Mouse (Mus musculus): Measurements from ENCODE around the gene Rpl23a. TPM values are rescaled to one million over a fixed set of nuclear protein-coding genes. Genes with fewer than 3 reads are reported as not detected.

Gene Rpl23a
- 151 and 1,521 TPM in 2 replicates for polyA plus RNA-seq (2012; ENCODE audit: insufficient read depth, low replicate concordance)

DNA sequence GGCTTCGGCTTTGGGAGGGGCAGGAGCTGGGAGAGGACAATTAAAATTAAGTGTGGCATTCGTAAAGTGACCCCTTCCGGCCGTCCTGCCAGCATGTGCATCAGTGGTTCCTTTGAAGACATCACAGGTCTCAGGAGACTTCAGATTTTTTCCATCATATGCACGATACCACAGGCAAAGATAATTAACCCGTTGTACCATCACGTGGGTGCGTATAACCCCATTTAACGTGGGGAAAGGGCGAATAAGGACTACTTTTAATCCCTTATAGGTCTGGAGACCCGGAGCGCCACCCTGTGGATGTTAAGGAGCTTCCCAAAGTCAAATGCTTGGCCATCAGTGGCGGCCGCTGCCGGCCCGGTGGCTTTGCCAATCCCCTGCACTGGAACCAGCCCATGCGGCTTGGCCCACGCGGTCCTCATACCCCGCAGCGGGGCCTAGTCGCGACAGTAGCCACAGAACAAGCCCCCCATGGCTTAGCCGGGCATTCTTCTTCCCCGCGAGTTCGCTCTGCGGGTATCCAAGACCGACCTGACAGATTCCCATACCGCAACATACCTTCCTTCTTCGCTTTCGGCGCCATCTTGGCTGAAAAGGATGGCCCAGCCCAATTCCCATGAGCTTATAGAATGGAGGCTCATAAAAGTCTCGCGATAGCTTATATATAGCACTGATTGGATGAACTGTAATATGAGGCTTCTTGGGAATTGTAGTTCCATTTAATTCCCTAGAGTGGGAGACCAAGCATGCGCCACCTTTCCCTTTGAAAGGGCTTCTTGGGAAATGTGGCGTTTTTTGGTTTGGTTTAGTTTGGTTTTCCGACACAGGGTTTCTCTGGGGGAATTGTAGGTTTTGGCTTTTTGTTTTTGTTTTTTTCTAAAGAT lies at the start of gene Rpl23a:
Rpl23a (minus strand) TSS at position 624 of the 884 bp plus-strand sequence.
- peaks cover 33% of the 10 kb centered on the region for H3K36me3 ChIP-seq (replicated peaks; ENCODE audit: low read length)
- peaks cover 17% of the 10 kb centered on the region for H3K27me3 ChIP-seq (replicated peaks)
- peak within 1 kb of the TSS; percentile 96 for H3K4me3 ChIP-seq (replicated peaks)
- H3K9me3 ChIP-seq: no peaks in the 10 kb centered on the region
- peaks cover 51% of the 10 kb centered on the region for H3K4me1 ChIP-seq
- TF ChIP-seq FLI1 (IDR thresholded peaks at IDR 0.05; ENCODE audit: low read length) (no peak), GATA1 (IDR thresholded peaks at IDR 0.05; ENCODE audit: borderline replicate concordance, low read length) (no peak)

DNA sequence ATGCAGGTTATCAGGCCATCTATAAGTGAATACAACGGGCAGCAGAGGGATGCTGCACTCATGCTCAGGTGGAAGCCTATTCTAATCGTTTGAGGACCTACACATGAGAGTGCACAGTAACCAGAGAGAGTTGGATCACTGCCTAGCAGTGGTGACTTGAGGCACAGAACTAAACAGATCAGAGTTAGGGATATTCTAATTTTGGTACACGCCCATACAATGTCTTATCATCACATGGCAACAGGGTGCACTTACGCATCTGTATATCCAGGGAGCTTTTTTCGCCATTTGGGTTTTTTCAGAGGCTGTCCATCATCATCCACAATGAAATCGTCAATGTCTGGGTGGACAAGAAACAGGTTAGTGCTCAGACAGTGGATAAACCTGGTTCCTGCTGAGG lies 48.1 kb upstream of the Rpl23a start:
- Histone ChIP-seq H3K27me3 (replicated peaks) (no peaks in the 10 kb centered on the region), H3K4me1 (peaks cover 5% of the 10 kb centered on the region; the same call in 1 of the 2 replicates), H3K9me3 (no peaks in the 10 kb centered on the region), H3K4me3 (replicated peaks) (no peak overlapping the region), H3K36me3 (replicated peaks; ENCODE audit: low read length) (peaks cover 94% of the 10 kb centered on the region)
- TF ChIP-seq FLI1 (IDR thresholded peaks at IDR 0.05; ENCODE audit: low read length): no peak
- TF ChIP-seq GATA1 (IDR thresholded peaks at IDR 0.05; ENCODE audit: borderline replicate concordance, low read length): no peak

DNA sequence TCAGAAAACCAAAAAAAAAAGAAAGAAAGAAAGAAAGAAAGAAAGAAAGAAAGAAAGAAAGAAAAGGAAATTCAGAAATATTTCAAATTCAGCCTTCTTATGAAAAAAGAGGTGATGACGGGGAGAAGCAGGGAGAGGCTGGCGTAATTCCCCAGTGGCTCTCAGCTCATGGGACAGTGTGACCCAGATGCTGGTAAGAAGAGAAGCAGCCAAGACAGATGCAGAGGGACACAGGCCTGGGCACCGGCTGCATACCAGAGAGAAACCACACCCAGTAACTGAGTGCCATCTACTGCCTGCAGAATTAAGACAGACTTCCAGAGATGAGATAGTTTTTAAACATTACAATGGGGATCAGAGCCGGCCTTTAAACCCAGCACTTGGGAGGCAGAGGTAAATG lies 40.2 kb upstream of the Rpl23a start:
- Histone ChIP-seq H3K9me3 (no peaks in the 10 kb centered on the region), H3K36me3 (replicated peaks; ENCODE audit: low read length) (peaks cover 99% of the 10 kb centered on the region), H3K27me3 (replicated peaks) (no peaks in the 10 kb centered on the region), H3K4me1 (no peaks in the 10 kb centered on the region), H3K4me3 (replicated peaks) (no peak overlapping the region)
- TF ChIP-seq GATA1 (IDR thresholded peaks at IDR 0.05; ENCODE audit: borderline replicate concordance, low read length): no peak
- no peak for TF ChIP-seq FLI1 (IDR thresholded peaks at IDR 0.05; ENCODE audit: low read length)

DNA sequence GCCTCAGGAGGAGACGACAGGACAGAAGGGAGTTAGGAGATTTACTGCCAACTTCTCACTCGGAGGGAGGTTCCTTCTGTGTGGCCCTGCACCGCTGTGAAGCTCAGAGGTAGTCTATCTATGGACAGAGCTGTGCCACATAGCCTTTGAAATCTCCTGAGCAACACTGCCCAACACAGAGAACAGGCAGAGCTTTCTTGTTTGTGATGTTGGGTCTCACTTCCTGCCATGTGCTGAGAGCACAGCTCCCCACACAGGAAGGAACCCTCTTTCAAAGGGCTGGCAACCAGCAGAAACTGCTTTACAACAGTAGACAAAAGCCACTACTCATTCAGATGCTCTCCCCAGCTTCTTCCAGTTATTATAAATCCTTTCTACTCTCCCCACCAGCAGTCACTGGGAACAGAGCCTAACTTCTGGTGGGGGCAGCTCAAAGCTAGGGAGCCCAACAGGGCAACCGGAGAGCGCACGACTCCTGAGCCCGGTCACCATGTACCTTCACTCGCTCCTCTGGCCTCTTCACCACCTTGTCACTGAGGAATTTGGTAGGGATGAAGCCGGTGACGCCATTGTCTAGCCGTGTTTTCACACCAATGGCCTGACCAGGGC lies 32.4 kb upstream of the Rpl23a start:
- Histone ChIP-seq H3K4me1 (peaks cover 16% of the 10 kb centered on the region), H3K4me3 (replicated peaks) (no peak overlapping the region), H3K9me3 (no peaks in the 10 kb centered on the region), H3K36me3 (replicated peaks; ENCODE audit: low read length) (peaks cover 100% of the 10 kb centered on the region), H3K27me3 (replicated peaks) (no peaks in the 10 kb centered on the region)
- TF ChIP-seq GATA1 (IDR thresholded peaks at IDR 0.05; ENCODE audit: borderline replicate concordance, low read length) (no peak), FLI1 (IDR thresholded peaks at IDR 0.05; ENCODE audit: low read length) (no peak)

DNA sequence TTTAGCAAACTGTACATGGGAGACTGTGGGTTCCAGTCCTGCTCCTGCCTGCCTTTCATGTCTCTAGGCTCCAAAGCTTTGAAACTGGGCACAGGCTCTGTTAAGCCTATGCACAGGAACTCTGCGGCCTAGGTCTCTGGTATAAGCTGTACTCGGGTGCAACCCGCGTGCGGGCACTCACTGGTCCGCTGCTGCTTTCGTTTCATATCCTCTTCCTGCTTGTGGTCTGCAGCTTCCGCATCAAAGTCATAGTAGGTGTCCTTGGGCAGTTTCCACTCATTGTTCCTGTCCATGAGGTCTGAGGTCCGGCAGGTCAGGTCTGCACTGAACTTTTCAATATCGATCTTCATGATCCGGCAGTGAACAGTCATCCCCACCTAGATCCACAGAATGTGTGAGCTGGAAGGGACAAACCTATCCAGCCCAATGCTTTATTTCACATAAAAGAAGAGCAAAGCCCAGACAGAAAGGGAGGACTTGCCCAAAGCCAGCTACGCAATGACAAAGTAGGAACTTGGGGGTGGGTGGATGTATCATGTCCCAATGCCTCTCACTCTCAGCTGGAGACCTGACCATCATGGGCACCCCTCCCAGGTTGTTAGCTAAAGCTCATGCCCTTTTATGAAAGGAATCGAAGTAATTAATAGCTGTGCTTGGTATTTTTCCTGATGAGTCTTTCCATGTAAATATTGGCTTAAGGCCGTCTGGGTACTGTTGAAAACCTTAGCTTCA lies 29.9 kb upstream of the Rpl23a start:
- peak overlapping the region; percentile 11 for H3K4me3 ChIP-seq (replicated peaks)
- no peak for TF ChIP-seq FLI1 (IDR thresholded peaks at IDR 0.05; ENCODE audit: low read length)
- no peak for TF ChIP-seq GATA1 (IDR thresholded peaks at IDR 0.05; ENCODE audit: borderline replicate concordance, low read length)
- no peaks in the 10 kb centered on the region for H3K27me3 ChIP-seq (replicated peaks)

DNA sequence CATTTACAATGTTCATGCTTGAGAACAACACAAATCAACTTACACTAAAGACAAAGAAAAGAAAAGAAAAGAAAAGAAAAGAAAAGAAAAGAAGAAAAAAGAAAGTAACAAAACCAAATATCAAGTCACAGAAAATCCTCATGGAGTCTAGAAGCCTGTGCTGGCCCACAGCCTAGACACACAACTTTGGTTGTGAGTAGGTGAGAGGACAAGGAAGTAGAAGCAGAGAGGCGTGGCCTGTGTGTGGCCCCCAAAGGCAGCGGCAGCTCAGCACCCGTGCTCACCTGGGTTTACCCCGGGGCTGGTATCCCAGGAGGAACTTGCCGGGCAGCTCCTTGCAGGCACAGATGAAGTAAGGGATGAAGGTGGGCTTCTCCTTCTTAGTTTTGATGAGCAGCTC lies 28.1 kb upstream of the Rpl23a start:
- peaks cover 24% of the 10 kb centered on the region for H3K4me1 ChIP-seq
- H3K27me3 ChIP-seq (replicated peaks): no peaks in the 10 kb centered on the region
- TF ChIP-seq GATA1 (IDR thresholded peaks at IDR 0.05; ENCODE audit: borderline replicate concordance, low read length) (no peak), FLI1 (IDR thresholded peaks at IDR 0.05; ENCODE audit: low read length) (no peak)
- H3K4me3 ChIP-seq (replicated peaks): no peak overlapping the region
- peaks cover 100% of the 10 kb centered on the region for H3K36me3 ChIP-seq (replicated peaks; ENCODE audit: low read length)
- no peaks in the 10 kb centered on the region for H3K9me3 ChIP-seq

More for the DNA sequence above, 29.9 kb upstream of the Rpl23a start:
- peaks cover 100% of the 10 kb centered on the region for H3K36me3 ChIP-seq (replicated peaks; ENCODE audit: low read length)
- H3K9me3 ChIP-seq: no peaks in the 10 kb centered on the region
- H3K4me1 ChIP-seq: peaks cover 18% of the 10 kb centered on the region

DNA sequence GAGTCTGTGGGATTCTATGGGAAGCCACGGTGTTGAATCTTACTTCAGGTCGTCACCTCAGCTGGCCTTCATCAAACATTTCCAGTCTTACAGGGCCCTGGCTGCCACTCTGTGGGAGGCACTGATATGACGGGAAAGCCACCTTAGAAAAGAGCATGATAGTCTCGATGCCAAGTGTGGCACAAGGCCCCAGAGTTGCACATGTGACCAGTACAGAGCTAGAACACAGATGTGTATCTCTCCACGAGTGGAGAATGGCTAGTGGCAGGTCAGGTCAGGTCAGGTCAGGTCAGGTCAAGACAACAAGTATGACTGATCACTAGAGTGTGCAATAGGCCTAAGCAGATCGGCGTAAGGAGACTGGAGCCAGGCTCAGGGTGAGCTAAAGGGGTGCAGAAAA lies 27.2 kb upstream of the Rpl23a start:
- peaks cover 20% of the 10 kb centered on the region for H3K4me1 ChIP-seq
- H3K4me3 ChIP-seq (replicated peaks): no peak overlapping the region
- no peaks in the 10 kb centered on the region for H3K27me3 ChIP-seq (replicated peaks)
- TF ChIP-seq FLI1 (IDR thresholded peaks at IDR 0.05; ENCODE audit: low read length): no peak
- TF ChIP-seq GATA1 (IDR thresholded peaks at IDR 0.05; ENCODE audit: borderline replicate concordance, low read length): no peak
- H3K9me3 ChIP-seq: no peaks in the 10 kb centered on the region
- H3K36me3 ChIP-seq (replicated peaks; ENCODE audit: low read length): peaks cover 100% of the 10 kb centered on the region

DNA sequence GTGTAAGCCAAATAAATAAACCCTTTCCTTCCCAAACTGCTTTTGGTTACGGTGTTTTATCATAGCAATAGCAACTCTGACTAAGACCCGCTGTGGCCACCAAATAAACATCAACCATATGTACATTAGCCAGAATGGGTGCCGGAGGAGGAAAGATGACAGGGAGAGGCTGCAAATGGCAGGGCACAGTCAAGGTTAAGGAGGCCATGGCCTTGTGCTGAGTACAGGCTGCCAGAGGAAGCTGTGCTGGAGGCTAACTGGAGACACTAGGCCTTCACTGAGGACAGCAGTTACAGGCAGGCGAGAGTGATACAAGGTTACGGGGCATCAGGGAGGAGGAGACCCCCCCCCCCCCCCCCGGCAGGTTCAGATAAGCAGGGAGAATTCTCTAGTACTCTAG lies 26.5 kb upstream of the Rpl23a start:
- peaks cover 100% of the 10 kb centered on the region for H3K36me3 ChIP-seq (replicated peaks; ENCODE audit: low read length)
- TF ChIP-seq FLI1 (IDR thresholded peaks at IDR 0.05; ENCODE audit: low read length): no peak
- TF ChIP-seq GATA1 (IDR thresholded peaks at IDR 0.05; ENCODE audit: borderline replicate concordance, low read length): no peak
- no peaks in the 10 kb centered on the region for H3K27me3 ChIP-seq (replicated peaks)
- no peak overlapping the region for H3K4me3 ChIP-seq (replicated peaks)
- peaks cover 21% of the 10 kb centered on the region for H3K4me1 ChIP-seq
- no peaks in the 10 kb centered on the region for H3K9me3 ChIP-seq

DNA sequence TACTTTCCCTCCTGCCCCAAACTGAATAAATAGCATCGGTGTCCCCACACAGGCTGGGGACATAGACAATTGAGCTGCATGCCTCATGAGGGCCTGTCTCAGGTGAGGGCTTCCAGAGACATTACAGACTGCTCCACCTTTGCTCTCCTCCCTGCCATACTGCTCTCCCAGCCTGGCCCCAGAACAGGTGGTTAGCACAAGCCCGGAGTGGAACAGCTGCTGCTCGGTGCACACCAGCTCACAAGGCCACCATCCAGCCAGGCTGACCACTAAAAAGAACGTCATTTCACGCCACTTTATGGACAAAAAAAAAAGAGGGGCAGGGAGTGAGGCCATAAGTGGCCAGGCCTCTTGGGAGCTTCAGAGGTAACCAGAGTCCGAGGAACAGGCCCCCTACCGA lies 23.8 kb upstream of the Rpl23a start:
- peaks cover 14% of the 10 kb centered on the region; the same call in 1 of the 2 replicates for H3K4me1 ChIP-seq
- no peak for TF ChIP-seq FLI1 (IDR thresholded peaks at IDR 0.05; ENCODE audit: low read length)
- no peak for TF ChIP-seq GATA1 (IDR thresholded peaks at IDR 0.05; ENCODE audit: borderline replicate concordance, low read length)
- H3K9me3 ChIP-seq: no peaks in the 10 kb centered on the region
- H3K27me3 ChIP-seq (replicated peaks): no peaks in the 10 kb centered on the region
- H3K4me3 ChIP-seq (replicated peaks): no peak overlapping the region
- H3K36me3 ChIP-seq (replicated peaks; ENCODE audit: low read length): peaks cover 98% of the 10 kb centered on the region
